Mouse (Mus musculus) hindbrain, embryonic 16.5 days (tissue): ENCODE results near the gene Gfra1. TPM values are rescaled to one million over a fixed set of nuclear protein-coding genes. Genes with fewer than 3 reads are reported as not detected.
A peak's percentile ranks its signal among the peaks of the same experiment; 100 is the strongest.

Experiments used
- ATAC-seq: fragments of 200-750 bp; cut with Nextera tagmentation; 2 replicates; pipeline ENCODE4 v1.8.0; 2017; ENCODE audit warnings: moderate TSS enrichment, moderate library complexity
- H3K27ac ChIP-seq: fragments of 300-500 bp; sonication (generic); 2 replicates; pipeline ENCODE4 v1.5.1; 2014; ENCODE audit warnings: low read depth, mild to moderate bottlenecking, control low read depth, low read length, moderate library complexity
- H3K27me3 ChIP-seq: fragments of 300-500 bp; sonication (generic); replicated peaks from 2 replicates; pipeline ENCODE4 v1.6.1; 2014; ENCODE audit warnings: low read length; ENCODE audit not compliant: control insufficient read depth, insufficient read depth
- H3K36me3 ChIP-seq: fragments of 300-500 bp; sonication (generic); 2 replicates; pipeline ENCODE4 v1.6.1; 2014; ENCODE audit warnings: mild to moderate bottlenecking, low read length, moderate library complexity, mixed read lengths; ENCODE audit not compliant: control insufficient read depth, insufficient read depth
- H3K4me1 ChIP-seq: fragments of 300-500 bp; sonication (generic); 2 replicates; pipeline ENCODE4 v1.6.1; 2014; ENCODE audit warnings: low read depth, low read length; ENCODE audit not compliant: control insufficient read depth, insufficient read depth
- H3K4me2 ChIP-seq: fragments of 300-500 bp; sonication (generic); 2 replicates; pipeline ENCODE4 v1.6.1; 2014; ENCODE audit warnings: mild to moderate bottlenecking, low read length, control low read depth, moderate library complexity
- H3K4me3 ChIP-seq: fragments of 300-500 bp; sonication (generic); 2 replicates; pipeline ENCODE4 v1.5.1; 2014; ENCODE audit warnings: mild to moderate bottlenecking, low read length, control low read depth, moderate library complexity
- H3K9ac ChIP-seq: fragments of 300-500 bp; sonication (generic); 2 replicates; pipeline ENCODE4 v1.6.1; 2014; ENCODE audit warnings: low read depth, mild to moderate bottlenecking, control low read depth, low read length, moderate library complexity
- H3K9me3 ChIP-seq: fragments of 300-500 bp; sonication (generic); 2 replicates; pipeline ENCODE4 v1.6.1; 2014; ENCODE audit warnings: mild to moderate bottlenecking, low read length, moderate library complexity; ENCODE audit not compliant: control insufficient read depth
- WGBS: fragments of 180-500 bp; shearing (Covaris S2); extraction: QIAGEN DNeasy Blood & Tissue Kit; methylation state at CpG from one replicate; pipeline ENCODE4 v1.1.7; 2014; 5-methylcytosine and 5-hydroxymethylcytosine counted together
- polyA plus RNA-seq: library from polyadenylated mRNA; unstranded; fragments of >200 nt; fragmentation: Nextera tagmentation; extraction: Ambion mirVana; gene quantifications from 2 replicates; pipeline ENCODE4 v1.2.1, GENCODE M21; 2015

Gene Gfra1
- polyA plus RNA-seq, 1 experiment from 2014 or later: 38.6 TPM

DNA sequence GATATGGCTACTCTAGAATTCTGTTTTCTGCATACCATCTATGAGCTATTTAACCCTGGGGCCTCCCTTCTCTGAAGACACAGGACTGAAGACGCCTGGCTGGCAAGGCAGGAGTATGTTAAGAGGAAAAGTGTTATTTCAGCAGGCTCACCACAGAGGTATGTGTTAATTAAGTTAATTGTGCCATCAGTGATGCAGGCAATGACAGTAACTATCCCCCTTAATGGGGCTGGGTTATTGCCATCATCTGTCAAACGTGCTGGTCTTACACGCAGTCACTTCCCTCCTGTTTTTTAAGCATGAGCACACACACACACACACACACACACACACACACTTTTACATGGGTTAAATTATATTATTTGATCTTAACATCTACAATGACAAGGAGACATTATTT lies 8.0 kb upstream of the Gfra1 start:
- H3K27me3 ChIP-seq: no peaks in the 10 kb centered on the region
- WGBS: 53% methylated on average over 3 of the region's 3 CpGs

GRCm38 (mm10) chr19:58460361-58461022 lies 4.8 kb upstream of the Gfra1 start:
- no peak; the same call in 1 of the 2 replicates for ATAC-seq
- WGBS: 23% methylated on average over 13 of the region's 13 CpGs
- Histone ChIP-seq H3K4me2 (no peak overlapping the region), H3K9me3 (no peaks in the 10 kb centered on the region), H3K27ac (no peak overlapping the region), H3K4me1 (peaks cover 10% of the 10 kb centered on the region), H3K27me3 (no peaks in the 10 kb centered on the region; the same call in 1 of the 2 replicates), H3K9ac (peak overlapping the region; percentile 36; the same call in 1 of the 2 replicates), H3K36me3 (no peaks in the 10 kb centered on the region), H3K4me3 (no peak overlapping the region)

More for the DNA sequence above, 8.0 kb upstream of the Gfra1 start:
- ATAC-seq: no peak
- H3K4me3 ChIP-seq: no peak overlapping the region
- H3K36me3 ChIP-seq: no peaks in the 10 kb centered on the region
- no peak overlapping the region for H3K4me2 ChIP-seq
- no peaks in the 10 kb centered on the region for H3K9me3 ChIP-seq
- H3K27ac ChIP-seq: no peak overlapping the region
- no peaks in the 10 kb centered on the region; the same call in 1 of the 2 replicates for H3K4me1 ChIP-seq
- H3K9ac ChIP-seq: no peak overlapping the region

DNA sequence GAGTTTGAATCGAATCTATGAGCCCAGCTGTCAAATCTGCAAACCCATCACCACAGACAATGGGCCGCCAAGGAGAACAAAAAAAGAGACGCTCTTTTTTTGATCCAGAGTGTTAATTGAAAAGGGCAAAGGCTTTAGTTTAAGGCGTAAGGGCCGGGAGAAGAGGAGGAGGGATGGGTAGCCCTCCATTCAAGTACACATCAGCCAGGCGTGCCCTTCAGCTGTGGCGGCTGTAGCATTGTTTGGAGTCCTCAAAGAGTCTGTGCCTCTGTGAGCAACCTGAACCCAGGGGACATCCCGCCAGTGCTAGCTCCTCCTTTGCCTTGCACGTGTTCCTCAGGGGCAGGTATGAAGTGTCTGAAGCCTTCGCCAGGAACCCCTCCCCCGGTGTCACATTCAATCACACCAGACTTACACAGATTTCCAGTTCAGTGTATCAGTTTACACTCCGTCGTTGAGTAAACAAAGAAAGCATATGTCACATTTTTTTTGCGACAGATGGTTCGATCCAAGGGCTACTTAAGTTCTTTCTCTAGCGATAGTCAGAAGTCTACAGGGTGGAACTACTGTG lies 867 bp upstream of the Gfra1 start:
- H3K9me3 ChIP-seq: no peaks in the 10 kb centered on the region
- 3% methylated on average over 16 of the region's 16 CpGs for WGBS
- peak overlapping the region; percentile 76 for H3K4me2 ChIP-seq
- H3K36me3 ChIP-seq: no peaks in the 10 kb centered on the region
- peak overlapping the region; percentile 71; the same call in 1 of the 2 replicates for H3K9ac ChIP-seq
- peak overlapping the region; percentile 52 for H3K4me3 ChIP-seq
- peaks cover 5% of the 10 kb centered on the region for H3K27me3 ChIP-seq
- H3K4me1 ChIP-seq: peaks cover 23% of the 10 kb centered on the region
- H3K27ac ChIP-seq: peak overlapping the region; percentile 9; the same call in 1 of the 2 replicates
- ATAC-seq: peak; percentile 23; the same call in 1 of the 2 replicates

DNA sequence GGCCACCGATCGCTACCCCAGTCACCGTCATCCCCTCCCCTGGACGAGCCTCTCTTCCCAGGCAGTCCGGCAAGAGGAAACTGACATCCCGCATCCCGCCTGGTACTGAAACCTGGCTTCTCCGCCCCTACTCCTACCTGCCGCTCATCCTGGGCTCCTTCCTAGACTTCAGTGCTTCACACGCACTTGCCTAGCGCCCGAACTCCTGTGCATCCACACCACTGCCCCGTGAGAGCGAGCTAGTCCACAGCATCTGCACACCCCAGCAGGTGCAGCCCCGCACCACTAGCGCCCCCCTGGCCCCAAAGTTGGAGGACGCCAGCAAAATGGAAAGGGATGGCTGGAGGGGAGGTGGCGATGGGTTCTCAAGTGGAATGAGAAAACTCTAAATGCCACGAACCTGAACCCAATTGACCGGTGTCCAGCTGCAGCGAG lies 631 bp downstream of the Gfra1 start:
- peak; percentile 44 for ATAC-seq
- Histone ChIP-seq H3K27ac (peak overlapping the region; percentile 69), H3K4me3 (peak overlapping the region; percentile 52), H3K4me2 (peak overlapping the region; percentile 76), H3K4me1 (peaks cover 23% of the 10 kb centered on the region), H3K9ac (peak overlapping the region; percentile 71), H3K36me3 (no peaks in the 10 kb centered on the region), H3K27me3 (peaks cover 5% of the 10 kb centered on the region), H3K9me3 (no peaks in the 10 kb centered on the region)
- WGBS: 0% methylated on average over 21 of the region's 21 CpGs

DNA sequence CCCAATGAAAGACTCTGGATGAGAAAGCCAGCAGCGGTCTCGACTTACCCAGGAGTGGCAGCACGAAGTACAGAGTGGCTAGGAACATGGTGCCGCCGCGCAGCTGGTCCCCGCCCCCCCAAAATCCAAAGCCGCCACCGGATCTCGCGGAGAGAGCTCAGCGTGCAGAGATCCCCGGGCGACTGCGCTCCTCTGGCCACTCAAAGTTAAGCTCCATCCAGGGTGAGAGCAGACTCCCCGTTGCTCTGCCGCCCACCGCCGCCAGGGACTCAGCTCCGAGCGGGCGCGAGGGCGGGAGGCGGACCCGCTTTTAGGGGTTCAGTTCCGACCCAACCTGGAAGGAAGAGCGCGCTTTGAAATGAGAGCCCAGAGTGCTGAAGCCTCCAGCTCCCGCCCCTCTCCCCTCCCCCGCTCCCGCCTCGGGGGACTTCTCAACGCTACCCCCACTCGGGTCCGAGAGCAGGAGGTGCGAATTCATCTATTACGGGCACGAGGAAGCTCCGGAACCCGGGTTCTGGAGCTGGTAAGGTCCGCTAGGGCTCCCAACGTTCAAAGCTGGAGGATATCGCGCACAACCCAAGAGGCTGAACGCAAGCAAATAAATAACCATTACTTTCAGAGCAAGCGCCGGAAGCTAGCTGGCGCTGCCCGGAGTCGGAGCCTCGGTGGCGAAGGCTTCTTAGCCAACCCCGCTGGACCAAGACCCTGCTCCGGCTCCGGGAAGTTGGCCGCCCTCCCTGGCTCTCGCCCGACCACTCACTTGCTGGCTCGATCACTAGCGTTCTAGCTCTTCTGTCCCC lies 1.2 kb downstream of the Gfra1 start:
- no peaks in the 10 kb centered on the region for H3K9me3 ChIP-seq
- peaks cover 23% of the 10 kb centered on the region for H3K4me1 ChIP-seq
- under 1% methylated on average over 60 of the region's 61 CpGs for WGBS
- peak overlapping the region; percentile 76 for H3K4me2 ChIP-seq
- peak overlapping the region; percentile 52 for H3K4me3 ChIP-seq
- peak overlapping the region; percentile 69 for H3K27ac ChIP-seq
- H3K9ac ChIP-seq: peak overlapping the region; percentile 71
- H3K36me3 ChIP-seq: no peaks in the 10 kb centered on the region
- ATAC-seq: peak; percentile 48
- H3K27me3 ChIP-seq: peaks cover 5% of the 10 kb centered on the region

DNA sequence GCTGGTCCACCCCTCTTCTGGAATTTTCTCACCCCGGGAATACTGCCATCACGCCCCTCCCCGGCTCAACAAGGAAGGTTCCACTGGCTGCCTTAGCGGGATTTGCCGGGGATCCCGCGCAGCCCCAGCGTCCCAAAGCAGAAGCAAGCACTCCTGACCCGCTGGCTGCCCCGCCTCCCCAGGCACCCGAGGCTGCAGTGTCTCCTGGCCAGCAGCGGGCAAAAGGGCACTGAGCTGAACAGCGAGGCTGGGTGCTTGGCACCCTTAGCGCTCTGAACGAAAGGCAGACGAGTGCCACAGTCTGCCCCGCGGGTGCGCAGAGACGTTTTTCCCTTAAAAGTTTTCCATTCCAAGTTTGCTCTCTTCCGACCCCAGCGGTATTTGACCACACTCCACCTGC lies 2.1 kb downstream of the Gfra1 start:
- H3K4me3 ChIP-seq: peak overlapping the region; percentile 52
- H3K4me1 ChIP-seq: peaks cover 23% of the 10 kb centered on the region
- WGBS: under 1% methylated on average over 22 of the region's 22 CpGs
- H3K27ac ChIP-seq: peak overlapping the region; percentile 29; the same call in 1 of the 2 replicates
- peak overlapping the region; percentile 76 for H3K4me2 ChIP-seq
- H3K27me3 ChIP-seq: peaks cover 5% of the 10 kb centered on the region
- H3K36me3 ChIP-seq: no peaks in the 10 kb centered on the region
- no peak for ATAC-seq
- H3K9me3 ChIP-seq: no peaks in the 10 kb centered on the region
- peak overlapping the region; percentile 71 for H3K9ac ChIP-seq

- peak overlapping the region; percentile 71 for H3K9ac ChIP-seq
- peak overlapping the region; percentile 76 for H3K4me2 ChIP-seq
- peaks cover 23% of the 10 kb centered on the region for H3K4me1 ChIP-seq
- H3K36me3 ChIP-seq: no peaks in the 10 kb centered on the region
- peaks cover 5% of the 10 kb centered on the region for H3K27me3 ChIP-seq
- WGBS: 6% methylated on average over 20 of the region's 20 CpGs
- peak overlapping the region; percentile 52 for H3K4me3 ChIP-seq
- H3K27ac ChIP-seq: peak overlapping the region; percentile 16; the same call in 1 of the 2 replicates
- H3K9me3 ChIP-seq: no peaks in the 10 kb centered on the region
- no peak for ATAC-seq
Observed at GRCm38 (mm10) chr19:58452941-58453551, 2.7 kb downstream of the Gfra1 start.

GRCm38 (mm10) chr19:58452178-58452819 lies 3.4 kb downstream of the Gfra1 start:
- H3K4me1 ChIP-seq: peaks cover 23% of the 10 kb centered on the region
- no peak overlapping the region for H3K27ac ChIP-seq
- H3K36me3 ChIP-seq: no peaks in the 10 kb centered on the region
- peak overlapping the region; percentile 24 for H3K9ac ChIP-seq
- H3K9me3 ChIP-seq: no peaks in the 10 kb centered on the region
- peaks cover 5% of the 10 kb centered on the region for H3K27me3 ChIP-seq
- 51% methylated on average over 8 of the region's 8 CpGs for WGBS
- peak overlapping the region; percentile 76 for H3K4me2 ChIP-seq
- H3K4me3 ChIP-seq: peak overlapping the region; percentile 52
- ATAC-seq: no peak
